Mouse (Mus musculus) embryonic stem cell, embryonic (primary cell): ENCODE results near the gene Olfr659.

ENCODE experiments used
- CTCF ChIA-PET, 4 experiments: fragments of 300-600 bp in 2 of 4; fragments of 350-600 bp in 2 of 4; sonication (Branson Sonifier 250); formaldehyde crosslinking; loops; one replicate each; lab custom pipeline; 2022; ENCODE audit warnings: inconsistent platforms in 2 of 4; lab: Charles Lee
- POLR2A ChIA-PET, 4 experiments: fragments of 300-600 bp in 2 of 4; fragments of 350-600 bp in 2 of 4; sonication (Branson Sonifier 250); formaldehyde crosslinking; loops; one replicate each; lab custom pipeline; 2022; ENCODE audit warnings: antibody characterized with exemption in 4 of 4, inconsistent platforms in 1 of 4; lab: Charles Lee

The Olfr659 gene

GRCm38 (mm10) chr7:104666453-104666852 lies at the start of gene Olfr659:
Gene Olfr659, plus strand, starts transcription at chr7:104666753.
- ChIA-PET CTCF (no interaction called here), POLR2A (no interaction called here)

GRCm38 (mm10) chr7:104624494-104624893 lies 42.1 kb upstream of the Olfr659 start, which contains the start of gene Olfr657:
Gene Olfr657, plus strand, starts transcription at chr7:104624794.
- ChIA-PET POLR2A (no interaction called here), CTCF (no interaction called here)

- CTCF ChIA-PET: interaction anchor here in 1 of 4 experiments (0.6 kb wide), 1 partner anchor 385 kb away, joined by 13 read pairs; no protein-coding TSS in a partner anchor
Observed at GRCm38 (mm10) chr7:104646841-104647482, 19.6 kb upstream of the Olfr659 start, which contains the start of gene Olfr658. Gene Olfr658, minus strand, starts transcription at chr7:104647305.

GRCm38 (mm10) chr7:104686201-104686600 lies 19.6 kb downstream of the Olfr659 start, which contains the start of gene Olfr661:
Gene Olfr661, plus strand, starts transcription at chr7:104686501.
- POLR2A ChIA-PET: interaction anchor here in 1 of 4 experiments (0.6 kb wide), 1 partner anchor 306 kb away, joined by 3 read pairs; no protein-coding TSS in a partner anchor
- CTCF ChIA-PET: no interaction called here

More at GRCm38 (mm10) chr7:104646841-104647482, 19.6 kb upstream of the Olfr659 start, which contains the start of gene Olfr658:
- POLR2A ChIA-PET: interaction anchor here in 1 of 4 experiments (1.0 kb wide), 1 partner anchor 24 kb away, joined by 4 read pairs; no protein-coding TSS in a partner anchor
